Mouse (Mus musculus) gastrocnemius, postnatal 36 days (tissue): ENCODE measurements around the gene Hoxd13. TPM values are rescaled to one million over a fixed set of nuclear protein-coding genes. Genes with fewer than 3 reads are reported as not detected.
A peak's percentile ranks its signal among the peaks of the same experiment; 100 is the strongest.

Experiments used
- DNase-seq, 2 experiments: peaks; one replicate each; pipeline ENCODE4 v3.0.0; 2022
- intact Hi-C: fragments of 180-260 bp; cut with DNase I; formaldehyde crosslinking; loops from one replicate; pipeline ENCODE4 v1.15.1; 2025
- total RNA-seq, 2 experiments: library from RNA; stranded (reverse); gene quantifications; 2 replicates each; pipeline ENCODE4 v1.2.3; 2021

Gene Hoxd13
- total RNA-seq, 2 experiments from 2014 or later = not detected

DNA sequence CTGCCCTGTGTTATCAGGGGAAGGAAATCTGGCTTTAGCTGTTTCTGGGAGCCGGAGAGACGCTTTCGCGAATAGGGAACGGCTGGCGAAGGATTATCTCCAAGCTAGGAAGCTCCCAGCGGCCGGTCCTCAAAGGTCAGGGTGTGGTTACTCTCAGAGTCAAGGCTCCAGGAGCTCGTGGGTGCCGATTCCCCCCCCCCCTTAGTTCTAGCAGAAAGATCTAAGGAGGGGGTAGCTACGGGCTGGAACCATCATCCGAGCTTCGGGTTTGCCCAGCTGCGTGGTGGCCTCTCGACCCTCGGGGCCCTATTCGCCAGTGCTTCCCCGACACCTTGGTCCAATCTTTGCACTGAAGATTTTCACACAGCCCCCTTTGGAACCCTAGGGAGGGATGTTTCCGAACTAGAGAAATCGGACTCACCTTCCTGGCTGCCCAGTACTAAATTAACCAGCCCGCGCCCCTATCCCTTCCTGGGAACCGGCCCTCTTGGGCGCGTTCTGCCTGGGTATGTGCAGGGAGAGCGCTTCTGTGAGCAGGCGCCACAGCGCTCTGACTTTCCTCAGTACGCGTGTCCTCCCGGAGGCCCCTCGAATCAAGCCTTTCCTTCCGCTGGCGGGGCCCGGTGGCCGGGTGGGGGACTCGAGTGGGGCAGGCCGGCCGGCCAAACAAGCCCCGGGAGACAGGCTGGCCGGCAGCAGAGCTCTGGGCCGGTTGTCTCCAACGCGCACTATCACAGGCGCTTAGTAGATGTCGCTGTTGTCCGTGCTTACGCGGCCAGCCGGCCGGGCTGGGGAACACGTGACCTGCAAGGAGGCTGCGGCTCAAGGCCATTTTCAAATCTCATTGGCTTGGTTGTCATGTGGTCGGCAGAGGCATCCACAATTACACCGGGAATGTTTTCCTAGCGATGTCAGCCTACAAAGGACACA lies 23.2 kb downstream of the Hoxd13 start, which contains the start of gene Hoxd10:
Gene Hoxd10, plus strand, starts transcription at position 903 of the 930 bp plus-strand sequence.
- intact Hi-C loops = no loop called here
- DNase-seq = peak in 1 of 2 experiments; percentile 74

DNA sequence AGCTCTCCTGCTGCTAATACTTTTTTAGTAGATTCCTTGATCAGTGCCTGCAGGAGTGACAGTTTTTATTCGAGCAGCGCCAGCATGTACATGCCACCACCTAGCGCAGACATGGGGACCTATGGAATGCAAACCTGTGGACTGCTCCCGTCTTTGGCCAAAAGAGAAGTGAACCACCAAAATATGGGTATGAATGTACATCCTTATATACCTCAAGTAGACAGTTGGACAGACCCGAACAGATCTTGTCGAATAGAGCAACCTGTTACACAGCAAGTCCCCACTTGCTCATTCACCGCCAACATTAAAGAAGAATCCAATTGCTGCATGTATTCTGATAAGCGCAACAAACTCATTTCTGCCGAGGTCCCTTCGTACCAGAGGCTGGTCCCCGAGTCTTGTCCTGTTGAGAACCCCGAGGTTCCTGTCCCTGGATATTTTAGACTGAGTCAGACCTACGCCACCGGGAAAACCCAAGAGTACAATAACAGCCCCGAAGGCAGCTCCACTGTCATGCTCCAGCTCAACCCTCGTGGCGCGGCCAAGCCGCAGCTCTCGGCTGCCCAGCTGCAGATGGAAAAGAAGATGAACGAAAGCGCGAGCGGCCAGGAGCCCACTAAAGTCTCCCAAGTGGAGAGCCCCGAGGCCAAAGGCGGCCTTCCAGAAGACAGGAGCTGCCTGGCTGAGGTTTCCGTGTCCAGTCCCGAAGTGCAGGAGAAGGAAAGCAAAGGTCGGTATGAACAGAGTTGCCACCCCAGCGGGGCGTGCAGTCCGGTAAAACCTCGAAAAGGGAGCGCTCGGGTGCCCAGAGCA lies 24.1 kb downstream of the Hoxd13 start:
- intact Hi-C loops = no loop called here
- DNase-seq = no peak

DNA sequence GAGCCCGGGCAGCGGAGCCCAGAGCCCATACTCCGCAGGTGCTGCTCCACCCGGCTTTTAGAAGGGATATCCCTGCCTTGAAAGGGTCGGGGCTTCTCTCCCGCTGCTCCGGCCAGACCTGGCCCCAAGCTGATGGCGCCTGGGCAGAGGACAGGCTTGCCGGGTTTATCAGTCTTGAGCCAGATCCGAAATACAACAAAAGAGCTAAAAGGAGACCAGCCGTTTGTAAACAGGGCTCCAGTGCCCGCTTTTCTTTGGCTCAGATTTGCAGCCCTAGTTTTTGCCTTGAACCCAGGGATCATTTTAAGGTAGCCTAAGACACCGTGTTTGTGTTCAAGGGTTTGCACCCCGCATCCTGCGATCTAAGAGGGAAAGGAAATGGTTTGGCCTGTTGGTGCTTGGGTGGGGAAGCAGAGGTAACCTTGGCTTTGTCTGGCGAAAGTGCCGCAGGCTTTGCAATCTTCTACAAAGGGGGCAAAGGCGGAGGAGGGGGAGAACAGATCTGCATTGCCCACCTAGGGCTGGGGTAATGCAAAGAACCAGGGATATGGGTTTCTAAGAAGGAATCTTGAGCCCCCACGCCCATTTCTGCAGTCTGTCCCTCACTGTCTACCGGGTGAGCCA lies 24.8 kb downstream of the Hoxd13 start:
- intact Hi-C loops = no loop called here

DNA sequence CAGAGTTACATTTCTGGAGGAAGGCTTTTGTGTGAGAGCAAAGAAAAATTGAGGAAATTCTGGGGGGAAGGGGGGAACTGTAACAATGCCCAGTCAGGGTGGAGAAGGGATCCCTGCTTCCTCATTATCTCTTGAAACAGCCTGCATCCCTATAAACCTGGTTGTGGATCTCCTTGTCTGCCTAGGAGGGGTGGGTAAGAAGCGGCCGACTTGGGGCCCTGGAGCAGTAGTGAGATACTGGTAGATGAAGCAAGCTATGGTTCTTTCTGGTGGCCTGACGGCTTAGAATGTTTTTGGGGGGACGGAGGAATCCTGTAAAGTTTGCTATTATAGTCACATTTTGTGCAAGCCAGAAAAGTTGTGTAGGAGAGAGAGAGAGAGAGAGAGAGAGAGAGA lies 25.3 kb downstream of the Hoxd13 start:
- intact Hi-C loops = no loop called here
- DNase-seq = no peak

More for the DNA sequence above, 24.8 kb downstream of the Hoxd13 start:
- DNase-seq = no peak

DNA sequence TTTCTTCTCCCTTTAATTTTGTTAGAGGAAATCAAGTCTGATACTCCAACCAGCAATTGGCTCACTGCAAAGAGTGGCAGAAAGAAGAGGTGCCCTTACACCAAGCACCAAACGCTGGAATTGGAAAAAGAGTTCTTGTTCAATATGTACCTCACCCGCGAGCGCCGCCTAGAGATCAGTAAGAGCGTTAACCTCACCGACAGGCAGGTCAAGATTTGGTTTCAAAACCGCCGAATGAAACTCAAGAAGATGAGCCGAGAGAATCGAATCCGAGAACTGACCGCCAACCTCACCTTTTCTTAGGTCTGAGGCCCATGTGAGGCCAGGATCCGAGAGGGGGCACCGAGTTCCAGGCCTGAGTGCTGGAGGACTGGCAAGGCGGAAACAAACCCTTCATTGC lies 26.0 kb downstream of the Hoxd13 start:
- DNase-seq = no peak
- intact Hi-C loops = no loop called here

DNA sequence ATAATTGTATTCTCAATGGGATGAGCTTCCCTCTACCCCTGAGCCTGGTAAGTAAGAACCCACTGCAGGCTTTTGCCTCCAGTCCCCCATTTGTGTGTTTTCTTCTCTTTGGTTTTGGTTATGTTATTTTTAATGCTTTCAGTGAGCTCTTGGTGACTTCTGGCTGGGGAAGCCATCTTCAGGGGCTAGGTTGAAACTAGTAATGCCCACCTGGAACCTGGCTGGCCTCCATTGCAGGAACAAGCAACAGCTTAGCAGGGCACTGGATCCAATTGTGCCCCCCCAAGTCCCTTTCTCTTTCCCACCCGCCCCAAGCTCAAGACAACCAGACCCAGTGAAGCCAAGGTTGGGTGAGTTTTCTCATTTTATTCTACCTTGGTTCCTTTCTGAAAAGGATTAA lies 27.3 kb downstream of the Hoxd13 start:
- no peak for DNase-seq
- intact Hi-C loops = loop anchor here (5.0 kb wide), 1 partner anchor 617 kb away; no protein-coding TSS in a partner anchor

DNA sequence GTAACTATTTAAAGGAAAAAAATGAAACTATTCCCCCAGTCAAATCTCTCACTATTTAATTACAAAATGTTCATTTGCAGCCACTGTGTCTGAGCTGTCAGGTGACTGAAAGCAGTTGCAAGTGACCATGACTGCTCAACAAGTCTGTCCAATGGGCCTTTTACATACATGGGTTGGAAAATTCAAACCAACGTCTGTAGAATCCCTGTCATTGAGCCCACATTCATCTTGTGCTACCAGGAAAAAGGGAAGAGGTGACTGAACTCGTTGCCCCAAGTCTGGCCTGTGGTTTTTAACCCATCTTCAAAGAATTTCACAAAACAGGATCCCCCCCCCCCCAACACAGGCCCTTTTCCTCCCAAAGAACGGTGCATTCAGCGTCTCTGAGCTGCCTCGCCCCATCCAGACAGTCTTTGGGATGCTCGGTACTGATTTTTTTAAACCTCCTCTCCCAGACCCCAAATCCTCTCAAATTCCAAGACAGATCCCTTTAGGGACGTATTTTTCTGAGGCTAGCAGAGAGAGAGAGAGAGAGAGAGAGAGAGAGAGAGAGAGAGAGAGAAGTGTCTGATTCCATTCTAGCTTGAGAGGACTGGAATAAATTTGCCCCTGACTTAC lies 27.8 kb downstream of the Hoxd13 start:
- intact Hi-C loops = loop anchor here (5.0 kb wide), 1 partner anchor 616 kb away; no protein-coding TSS in a partner anchor
- no peak for DNase-seq

DNA sequence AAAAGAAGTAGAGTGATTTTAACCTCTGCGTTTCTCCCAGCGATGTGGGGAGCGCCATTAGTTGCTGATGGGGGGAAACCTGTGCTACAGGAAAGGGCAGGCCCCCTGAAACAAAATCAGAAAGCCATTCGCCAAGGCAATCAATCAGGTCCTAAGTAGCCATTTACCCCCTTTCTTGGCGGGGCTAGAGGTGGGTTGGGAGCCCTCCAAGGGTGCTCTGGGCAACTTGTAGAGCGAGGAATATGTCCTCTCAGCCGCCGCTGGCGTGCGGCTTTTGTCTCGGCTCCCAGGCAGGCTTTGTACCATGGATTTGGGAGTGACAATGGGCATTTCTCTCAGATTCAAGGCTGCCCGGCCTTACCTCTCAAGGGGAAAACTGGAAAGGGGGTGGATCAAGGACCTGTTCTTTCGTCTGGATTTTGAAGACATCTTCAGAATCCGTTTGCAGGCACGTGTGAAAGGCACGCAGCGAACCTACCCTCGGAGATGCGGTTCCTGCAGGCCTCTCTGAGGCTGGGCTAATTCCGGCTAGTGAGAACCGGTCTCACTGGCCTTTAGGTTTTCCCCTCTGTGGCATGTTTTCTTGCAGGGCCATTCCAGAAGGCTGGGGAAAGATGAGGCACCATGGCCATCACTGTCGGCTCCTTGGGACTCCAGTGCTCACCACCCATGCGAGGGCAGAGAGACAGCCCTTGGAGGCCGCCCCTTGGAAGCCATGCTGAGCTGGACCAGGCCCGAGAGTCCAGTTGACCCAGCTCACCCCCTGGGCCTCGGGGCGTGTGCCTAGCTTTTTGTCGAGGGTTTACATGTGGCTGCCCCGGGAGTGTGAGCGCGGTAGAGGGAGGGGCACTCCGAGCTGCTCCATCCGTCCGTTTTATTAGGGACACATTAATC lies 28.6 kb downstream of the Hoxd13 start:
- intact Hi-C loops = loop anchor here (5.0 kb wide), 1 partner anchor 616 kb away; no protein-coding TSS in a partner anchor
- no peak for DNase-seq

DNA sequence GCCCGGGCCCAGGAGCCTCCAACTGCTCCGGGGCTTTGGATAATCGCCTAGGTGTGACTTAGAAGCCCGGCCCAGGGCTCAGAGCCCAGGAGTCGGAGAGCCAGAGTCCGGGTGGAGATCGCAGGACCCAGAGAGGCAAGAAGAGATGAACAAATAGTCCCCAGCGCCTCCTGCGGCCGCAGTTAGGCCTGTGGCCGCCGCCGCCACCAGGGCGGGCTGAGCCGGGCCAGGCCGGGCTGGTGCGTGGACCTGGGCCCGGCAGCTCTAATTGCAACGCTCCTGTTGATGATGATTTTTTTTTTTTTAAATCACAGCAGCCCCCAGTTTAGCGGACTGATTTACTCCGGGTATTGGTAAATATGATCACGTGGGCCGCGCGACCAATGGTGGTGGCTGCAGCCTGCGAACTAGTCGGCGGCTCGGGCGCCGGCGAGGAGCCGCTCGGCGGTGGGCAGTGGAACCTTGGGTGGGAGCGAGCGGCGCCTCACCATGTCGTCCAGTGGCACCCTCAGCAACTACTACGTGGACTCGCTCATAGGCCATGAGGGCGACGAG lies 29.5 kb downstream of the Hoxd13 start, which contains the start of gene Hoxd9:
Gene Hoxd9, plus strand, starts transcription at position 161 of the 555 bp plus-strand sequence.
- DNase-seq = peak; percentile 71 to 73
- intact Hi-C loops = loop anchor here (5.0 kb wide), 1 partner anchor 615 kb away; no protein-coding TSS in a partner anchor

DNA sequence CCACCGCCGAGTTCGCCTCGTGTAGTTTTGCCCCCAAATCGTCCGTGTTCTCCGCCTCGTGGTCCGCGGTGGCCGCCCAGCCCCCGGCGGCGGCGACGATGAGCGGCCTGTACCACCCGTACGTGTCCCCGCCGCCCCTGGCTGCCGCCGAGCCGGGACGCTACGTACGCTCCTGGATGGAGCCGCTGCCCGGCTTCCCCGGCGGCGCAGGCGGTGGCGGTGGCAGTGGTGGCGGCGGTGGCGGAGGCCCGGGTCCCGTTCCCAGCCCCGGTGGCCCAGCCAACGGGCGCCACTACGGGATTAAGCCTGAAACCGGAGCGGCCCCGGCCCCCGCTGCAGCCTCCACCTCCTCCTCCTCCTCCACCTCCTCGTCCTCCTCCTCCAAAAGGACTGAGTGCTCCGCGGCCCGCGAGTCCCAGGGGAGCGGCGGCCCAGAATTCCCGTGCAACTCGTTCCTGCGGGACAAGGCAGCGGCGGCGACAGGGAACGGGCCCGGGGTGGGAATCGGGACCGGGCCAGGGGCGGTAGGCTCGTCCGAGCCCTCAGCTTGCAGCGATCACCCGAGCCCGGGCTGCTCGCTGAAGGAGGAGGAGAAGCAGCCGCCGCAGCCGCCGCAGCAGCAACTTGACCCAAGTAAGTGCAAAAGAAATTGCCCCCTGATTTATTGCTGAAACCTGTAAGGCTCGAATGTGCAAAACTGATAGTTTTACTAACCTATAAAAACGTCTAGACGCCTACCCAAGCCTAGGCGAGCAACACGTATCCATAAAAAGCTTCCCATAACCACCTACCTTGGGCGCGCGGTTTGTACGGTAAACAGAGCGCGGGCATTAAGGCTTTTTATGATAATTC lies 30.3 kb downstream of the Hoxd13 start:
- intact Hi-C loops = loop anchor here (5.0 kb wide), 1 partner anchor 614 kb away; no protein-coding TSS in a partner anchor
- peak; percentile 51 to 61 for DNase-seq

DNA sequence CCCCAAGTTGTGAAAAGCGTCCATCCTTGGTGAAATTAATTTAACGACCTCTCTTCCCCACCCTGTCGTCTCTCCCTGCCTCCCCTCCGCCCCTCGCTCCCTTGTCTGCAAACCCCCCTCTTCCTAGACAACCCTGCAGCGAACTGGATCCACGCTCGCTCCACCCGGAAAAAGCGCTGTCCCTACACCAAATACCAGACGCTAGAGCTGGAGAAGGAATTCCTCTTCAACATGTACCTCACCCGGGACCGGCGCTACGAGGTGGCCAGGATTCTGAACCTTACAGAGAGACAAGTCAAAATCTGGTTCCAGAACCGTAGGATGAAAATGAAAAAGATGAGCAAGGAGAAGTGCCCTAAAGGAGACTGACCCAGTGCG lies 30.9 kb downstream of the Hoxd13 start:
- DNase-seq = no peak
- intact Hi-C loops = loop anchor here (5.0 kb wide), 1 partner anchor 613 kb away; no protein-coding TSS in a partner anchor

DNA sequence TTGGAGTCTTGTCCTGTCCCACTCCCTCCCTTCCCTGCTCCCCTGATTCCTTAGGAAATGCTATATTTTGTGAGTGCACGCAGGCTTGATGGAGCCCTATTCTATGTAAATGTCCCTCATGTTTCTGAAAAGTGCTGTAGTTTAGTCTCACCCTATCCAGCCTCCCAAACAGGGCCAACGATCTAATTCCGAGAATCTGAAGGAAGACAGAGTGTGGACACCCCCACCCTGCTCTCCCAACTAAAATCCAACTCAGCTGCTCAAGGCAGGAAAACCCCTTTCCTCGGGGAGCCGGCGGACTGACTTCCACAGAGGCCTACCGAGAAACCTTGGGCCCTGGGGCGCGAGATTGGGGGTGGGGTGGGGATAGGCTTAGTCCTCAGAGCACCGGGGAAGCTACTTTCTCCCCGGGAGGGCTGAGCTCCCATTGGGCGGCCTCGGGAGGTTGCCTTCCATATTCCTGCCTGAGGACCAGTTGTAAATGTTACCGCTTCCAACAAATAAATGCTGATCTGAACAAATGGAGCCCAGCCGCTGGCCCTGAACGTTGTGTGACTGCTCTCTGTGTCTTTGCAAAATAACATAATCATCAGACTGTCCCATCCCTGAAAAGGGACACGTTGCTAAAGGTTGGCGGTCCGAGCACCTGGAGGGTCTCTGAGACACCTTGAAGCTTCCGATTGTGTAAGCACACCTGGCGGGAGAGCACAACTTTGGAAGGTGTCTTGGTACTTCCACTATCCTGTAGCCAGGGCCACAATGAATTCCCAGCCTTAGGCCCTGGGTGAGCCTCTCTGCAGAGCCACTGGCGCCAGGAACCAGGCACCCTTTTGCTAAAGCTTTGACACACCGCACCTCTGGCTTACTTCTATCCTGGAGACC lies 31.8 kb downstream of the Hoxd13 start:
- DNase-seq = no peak
- intact Hi-C loops = loop anchor here (5.0 kb wide), 4 partner anchors 262 to 612 kb away; no protein-coding TSS in a partner anchor

DNA sequence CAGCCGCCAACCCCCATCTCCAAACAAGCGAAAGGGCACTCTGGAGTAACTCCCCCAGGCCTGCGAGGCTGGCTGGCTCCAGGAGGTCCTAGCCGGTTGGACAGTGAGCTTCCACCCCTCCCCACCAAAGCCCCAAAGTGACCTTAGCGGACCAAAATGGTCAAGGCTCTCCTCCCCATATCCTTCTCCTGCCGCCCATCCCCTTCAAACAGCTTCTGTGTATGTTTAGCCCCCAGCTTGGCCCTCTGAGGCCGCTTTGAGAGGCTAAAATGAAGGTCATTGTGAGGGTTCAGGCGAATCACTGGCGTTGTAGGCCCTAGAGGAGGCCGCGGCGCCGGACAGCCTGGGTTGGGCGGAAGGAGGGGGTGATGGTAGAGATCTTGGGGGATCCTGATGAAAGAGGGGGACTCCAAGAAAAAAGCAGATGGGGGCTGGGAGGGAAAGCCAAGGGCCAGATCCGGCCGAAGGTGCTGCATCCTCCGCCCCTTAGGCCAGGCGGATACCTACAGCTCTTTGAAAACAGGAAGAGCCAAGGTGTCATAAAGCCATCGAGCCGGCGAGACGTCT lies 32.5 kb downstream of the Hoxd13 start:
- intact Hi-C loops = loop anchor here (5.0 kb wide), 3 partner anchors 262 to 452 kb away; no protein-coding TSS in a partner anchor
- DNase-seq = no peak

DNA sequence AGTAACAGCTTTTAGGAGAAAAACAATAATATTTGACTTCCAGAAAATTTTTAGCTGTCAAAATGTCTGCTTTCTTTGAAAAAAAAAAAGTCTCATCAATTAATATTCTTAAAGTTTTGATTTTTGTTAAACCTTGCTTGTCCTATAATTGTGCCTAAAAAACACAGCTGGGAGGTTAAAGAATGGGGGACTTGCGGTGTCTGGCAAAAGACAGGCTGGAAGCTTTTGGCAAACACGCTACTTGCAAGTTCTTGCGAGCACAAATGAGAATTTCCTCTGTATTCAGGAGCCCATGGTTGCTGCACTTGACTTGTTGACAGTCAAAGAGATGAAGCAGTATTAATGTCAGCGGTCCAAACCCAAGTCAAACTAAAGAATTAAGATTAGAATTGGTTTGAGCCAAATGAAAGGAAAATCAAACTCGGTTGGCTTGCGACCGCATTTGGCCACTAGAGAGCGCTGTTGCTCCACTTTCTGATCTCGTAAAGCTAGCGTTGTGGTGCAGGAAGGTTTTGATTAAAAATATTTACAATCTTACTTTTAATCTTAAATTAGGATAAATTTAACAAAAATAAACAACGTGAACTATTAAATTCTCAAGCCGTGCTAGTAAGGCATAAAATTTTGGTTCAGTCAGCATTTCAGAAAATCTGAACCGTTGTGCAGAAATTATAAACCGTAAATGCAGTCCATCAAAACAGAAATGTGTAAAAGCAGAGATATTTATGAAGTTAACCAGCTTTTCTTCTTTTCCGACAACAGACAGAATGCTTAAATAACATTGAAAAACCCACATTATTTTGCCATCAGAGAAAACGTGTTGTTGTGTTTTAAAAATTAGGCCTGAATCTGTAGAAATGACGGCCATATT lies 34.1 kb downstream of the Hoxd13 start:
- DNase-seq = peak; percentile 64 to 67
- intact Hi-C loops = loop anchor here (2.0 to 5.0 kb wide), 4 partner anchors 260 to 450 kb away; no protein-coding TSS in a partner anchor

DNA sequence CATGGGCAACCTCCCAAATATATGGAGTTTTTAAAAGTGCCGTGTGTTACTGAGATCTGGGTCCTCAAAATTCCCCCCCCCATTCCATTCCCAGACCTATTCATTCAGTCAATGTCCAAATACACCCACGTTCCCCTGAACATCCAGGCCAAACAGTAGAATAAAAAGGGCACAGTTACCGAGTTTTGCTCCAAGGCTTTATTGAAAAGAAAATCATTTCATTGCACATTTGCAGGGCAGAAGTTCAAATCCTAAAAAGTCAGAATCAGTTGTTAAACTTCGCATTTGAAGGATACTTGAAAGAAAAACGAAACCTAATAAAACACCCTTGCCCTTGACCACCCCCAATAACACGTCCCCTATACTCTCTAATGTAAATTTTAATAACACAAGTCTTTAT lies 34.7 kb downstream of the Hoxd13 start:
- intact Hi-C loops = loop anchor here (2.0 to 5.0 kb wide), 4 partner anchors 259 to 449 kb away; no protein-coding TSS in a partner anchor
- no peak for DNase-seq
